In the genomic region with DNA sequence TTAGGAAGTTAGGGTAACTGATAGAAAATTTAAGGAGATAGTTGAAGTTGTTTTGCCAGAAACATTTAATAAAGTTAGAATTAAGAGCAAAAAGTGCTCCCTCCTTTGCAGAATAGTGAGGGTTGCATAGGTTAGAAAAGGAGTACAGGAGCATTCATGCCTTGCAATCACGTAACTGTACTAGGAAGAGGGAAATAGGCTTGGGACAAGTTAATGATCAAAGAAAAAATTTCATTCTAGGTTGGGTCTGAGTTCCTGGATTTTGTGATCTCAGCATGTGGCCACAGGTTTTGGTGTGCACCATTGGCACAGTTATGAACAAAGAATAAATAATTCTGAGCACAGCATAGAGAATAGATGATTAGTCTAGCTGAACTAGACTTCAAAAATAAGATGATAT, we compare ENCODE assay signal across 27 mouse cellular contexts.
A peak's percentile ranks its signal among the peaks of the same experiment; 100 is the strongest.
DNase-seq lines count a peak whose midpoint lies in the region; ATAC-seq and TF ChIP-seq lines count a peak whose summit lies in the region.
"Had no signal": no experiment of that assay in that cellular context is flagged by ENCODE, and none has a peak within 500 bp of the region (broad histone marks: within the 10 kb centered on the region; RNA-seq: fewer than 3 reads in every experiment).

No protein-coding gene starts in this region.

- 34% methylated on average over 1 of the region's 1 CpGs for WGBS in kidney, adult 2 months
- WGBS in kidney, embryonic 16.5 days: 52% methylated on average over 1 of the region's 1 CpGs

- TF ChIP-seq POLR2A in kidney, adult 2 months (IDR thresholded peaks at IDR 0.05; ENCODE audit: low read depth, low read length): no peak

- H3K4me2 ChIP-seq in kidney, embryonic 16.5 days (replicated peaks; ENCODE audit: low read depth, low read length): no peak overlapping the region
- H3K4me2 ChIP-seq: embryonic facial prominence, embryonic 13.5 days; embryonic facial prominence, embryonic 15.5 days; forebrain, embryonic 12.5 days had no signal

- no peaks in the 10 kb centered on the region for H3K27me3 ChIP-seq in kidney, adult 2 months (replicated peaks; ENCODE audit: control insufficient read depth, insufficient read depth, low read length)
- H3K27me3 ChIP-seq in kidney, embryonic 16.5 days (ENCODE audit: insufficient read depth, low read length): no peaks in the 10 kb centered on the region
- H3K27me3 ChIP-seq: CH12.LX; embryonic facial prominence, embryonic 13.5 days; embryonic facial prominence, embryonic 15.5 days; forebrain, embryonic 12.5 days had no signal

- H3K9ac ChIP-seq in kidney, embryonic 16.5 days (replicated peaks; ENCODE audit: low read length): no peak overlapping the region
- H3K9ac ChIP-seq: embryonic facial prominence, embryonic 13.5 days; embryonic facial prominence, embryonic 15.5 days; forebrain, embryonic 12.5 days had no signal

- no peaks in the 10 kb centered on the region for H3K36me3 ChIP-seq in kidney, adult 2 months (ENCODE audit: control insufficient read depth, insufficient read depth, low read length)
- H3K36me3 ChIP-seq in kidney, embryonic 16.5 days (ENCODE audit: insufficient read depth, low read length): peaks cover 6% of the 10 kb centered on the region; the same call in 1 of the 2 replicates
- H3K36me3 ChIP-seq: embryonic facial prominence, embryonic 13.5 days; embryonic facial prominence, embryonic 15.5 days; forebrain, embryonic 10.5 days; forebrain, embryonic 12.5 days; G1E had no signal

- H3K27ac ChIP-seq in kidney, adult 2 months (ENCODE audit: insufficient read depth, low read depth, low read length): no peak overlapping the region
- H3K27ac ChIP-seq in kidney, embryonic 16.5 days (ENCODE audit: low read length): no peak overlapping the region
- H3K27ac ChIP-seq: embryonic facial prominence, embryonic 13.5 days; embryonic facial prominence, embryonic 15.5 days; forebrain, embryonic 10.5 days; forebrain, embryonic 12.5 days had no signal

- ATAC-seq in kidney, embryonic 16.5 days (ENCODE audit: low FRiP score, low TSS enrichment): peak; percentile 86
- ATAC-seq: CD4-positive, CD25-positive, alpha-beta regulatory T cell, adult 4 months; forebrain, embryonic 14.5 days; forebrain, embryonic 16.5 days had no signal

- no peak overlapping the region for H3K4me3 ChIP-seq in kidney, adult 2 months (ENCODE audit: insufficient read depth, low read depth, low read length)
- no peak overlapping the region for H3K4me3 ChIP-seq in kidney, embryonic 16.5 days (ENCODE audit: low read length)
- H3K4me3 ChIP-seq: embryonic facial prominence, embryonic 13.5 days; embryonic facial prominence, embryonic 15.5 days; erythroblast, embryonic 14.5 days; forebrain, embryonic 10.5 days; forebrain, embryonic 12.5 days had no signal

- H3K9me3 ChIP-seq in kidney, embryonic 16.5 days (ENCODE audit: low read length): no peaks in the 10 kb centered on the region
- H3K9me3 ChIP-seq: embryonic facial prominence, embryonic 13.5 days; embryonic facial prominence, embryonic 15.5 days; forebrain, embryonic 10.5 days; forebrain, embryonic 12.5 days had no signal

- no peak for TF ChIP-seq CTCF in kidney, adult 2 months (conservative IDR thresholded peaks at IDR 0.05; ENCODE audit: insufficient read depth, insufficient read length, low read depth, low read length)

- H3K4me1 ChIP-seq in kidney, adult 2 months (ENCODE audit: control insufficient read depth, insufficient read depth, low read length): peaks cover 6% of the 10 kb centered on the region; the same call in 1 of the 2 replicates
- H3K4me1 ChIP-seq in kidney, embryonic 16.5 days (ENCODE audit: insufficient read depth, low read length): no peaks in the 10 kb centered on the region
- H3K4me1 ChIP-seq: embryonic facial prominence, embryonic 13.5 days; embryonic facial prominence, embryonic 15.5 days; forebrain, embryonic 12.5 days had no signal

- peak; percentile 55 for DNase-seq in kidney, adult 2 months
- no peak for DNase-seq in kidney, postnatal 14 days
- DNase-seq in kidney, adult 9 months: peak; percentile 43
- no peak for DNase-seq in kidney, adult 11 months
- no peak for DNase-seq in kidney, adult 18-20 months
- DNase-seq: adrenal gland, adult 2 months; adrenal gland, postnatal 10 days; adrenal gland, postnatal 25 days; B cell, adult 2 months; cerebellum, adult 11 months; cerebellum, adult 18-20 months; cerebellum, adult 8-10 months; cerebellum, adult 9-11 months; cerebellum, postnatal 14 days; cerebellum, postnatal 36 days; embryo, embryonic 11 days had no signal

Comparison
In these comparisons a context has a peak if more than half of its experiments do, and no peak if none do; other contexts are left out.
1. DNase-seq: peak in kidney, adult 2 months (single experiment) and kidney, adult 9 months (single experiment); none in kidney, postnatal 14 days (single experiment), kidney, adult 11 months (single experiment) and kidney, adult 18-20 months (single experiment).